Mouse (Mus musculus): ENCODE measurements around the gene Miip. TPM values are rescaled to one million over a fixed set of nuclear protein-coding genes. Genes with fewer than 3 reads are reported as not detected.

The Miip gene
- total RNA-seq (2023), result 10 to 100 TPM; 46.2 to 52.4 TPM

DNA sequence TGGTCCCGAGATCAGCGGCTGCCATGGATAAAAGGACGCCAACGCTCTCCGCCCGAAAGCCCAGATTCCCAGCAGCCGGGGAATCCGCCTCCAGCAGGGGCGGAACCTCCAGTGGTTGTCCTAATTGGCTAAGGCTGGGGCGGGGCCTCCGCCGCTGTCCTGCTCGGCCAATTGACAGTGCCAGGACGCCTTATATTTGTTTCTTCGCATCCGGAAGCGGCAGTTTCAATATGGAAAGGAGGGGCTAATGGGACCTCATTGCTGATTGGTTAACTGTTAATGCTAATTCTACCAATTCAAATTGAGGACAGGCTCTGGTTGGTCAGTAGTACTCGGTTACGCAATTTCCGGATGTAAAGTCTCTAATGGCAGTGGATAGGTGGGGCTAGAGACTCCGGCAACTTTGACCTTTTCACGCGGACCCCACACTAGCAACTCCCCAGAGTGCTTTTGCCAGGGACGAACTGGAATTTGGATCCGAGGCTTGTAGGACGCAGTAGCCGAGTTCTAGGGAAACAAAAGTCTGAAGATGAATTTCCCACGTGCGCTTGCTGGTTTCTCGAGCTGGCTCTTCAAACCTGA is at the start of gene Miip, which contains the start of gene Fv1:
Gene Miip, minus strand, starts transcription at position 367 of the 582 bp plus-strand sequence.
Gene Fv1, plus strand, starts transcription at position 530 of the 582 bp plus-strand sequence.

DNA sequence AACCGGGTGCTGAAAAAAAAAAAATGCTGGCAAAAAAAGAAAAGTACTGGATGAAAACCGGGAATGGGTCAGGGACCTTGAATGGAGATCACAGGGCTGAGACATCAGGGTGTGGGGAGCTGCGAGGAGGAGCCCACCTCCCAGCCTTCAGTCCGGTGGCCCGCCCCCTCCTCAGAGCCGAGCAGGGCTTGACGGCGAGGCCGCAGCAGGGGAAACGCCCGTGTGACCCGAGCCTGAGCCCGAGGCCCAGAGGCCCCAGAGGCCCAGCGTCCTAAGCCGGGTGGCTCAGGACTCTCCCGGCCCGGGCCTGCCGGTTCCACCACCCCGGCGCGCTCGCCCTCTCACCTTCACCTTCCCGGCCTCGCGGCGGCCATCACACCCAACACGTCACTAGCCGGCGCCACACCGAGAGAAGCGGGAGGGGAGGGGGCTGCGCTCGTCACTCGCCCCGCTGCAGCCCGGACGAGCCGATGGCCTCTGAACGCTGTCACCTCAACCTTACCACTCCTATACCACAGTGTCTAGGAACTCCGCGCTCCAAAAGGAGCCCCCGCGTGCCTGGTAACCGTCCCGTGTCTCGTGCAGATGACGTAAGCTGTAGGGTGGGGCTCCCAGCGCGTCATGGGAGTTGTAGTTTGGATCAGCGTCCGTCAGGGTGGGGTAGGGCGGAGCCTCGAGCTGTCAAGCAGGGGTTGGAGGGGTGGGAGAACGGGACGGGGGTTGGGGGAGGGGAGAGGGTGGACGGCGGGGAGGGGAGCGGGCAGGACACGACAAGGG is 35.9 kb upstream of the Miip start, which contains the start of gene Mfn2:
Gene Mfn2, minus strand, starts transcription at position 392 of the 777 bp plus-strand sequence.

DNA sequence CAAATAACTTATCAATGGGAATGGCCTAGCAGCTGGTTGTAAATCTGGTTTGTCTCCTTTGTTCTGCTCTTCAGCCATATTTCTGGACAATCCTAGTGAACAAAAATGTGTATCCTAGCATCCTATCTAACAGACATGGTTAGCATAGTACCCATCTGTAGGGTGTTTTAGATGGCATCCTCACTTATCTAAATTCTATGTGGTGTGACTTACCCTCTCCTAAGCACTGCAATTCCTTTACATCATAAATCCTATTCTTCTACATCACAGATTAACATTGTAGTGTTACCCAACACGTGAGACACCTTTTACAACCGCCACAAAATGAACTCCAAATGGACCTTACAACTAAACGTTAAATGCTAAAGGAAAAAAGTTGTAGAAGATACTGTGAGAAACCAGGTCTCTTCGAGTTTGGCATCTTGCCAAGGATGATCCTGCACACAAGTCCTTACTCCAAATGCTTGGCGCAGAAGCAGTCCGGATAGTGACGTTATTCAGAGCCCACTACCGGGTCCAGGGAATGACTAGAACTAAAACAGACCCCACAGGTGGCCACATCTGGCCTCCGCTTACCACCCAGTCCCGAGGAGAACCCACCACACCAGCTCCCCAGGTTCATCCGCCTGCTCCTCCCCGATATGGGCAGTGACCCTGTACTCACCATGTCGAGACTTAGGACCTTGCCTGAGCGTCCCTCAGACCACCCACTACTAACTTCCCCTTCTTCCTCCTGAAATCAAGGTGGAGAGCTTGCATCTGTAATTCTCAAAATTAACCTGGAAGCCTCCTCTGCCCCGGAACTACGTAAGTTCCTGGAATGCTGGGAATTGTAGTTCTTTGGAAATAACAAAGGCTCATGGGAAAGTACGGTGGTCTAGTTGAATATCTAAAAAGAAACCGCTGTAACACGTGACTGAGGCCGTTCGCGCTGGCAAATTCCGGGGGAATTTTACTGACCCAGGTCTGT is 20.7 kb downstream of the Miip start, which contains the start of gene Zfp933:
Gene Zfp933, minus strand, starts transcription at position 753 of the 970 bp plus-strand sequence.

Other genes starting within 250 kb of the Miip start
- gene Zfp979, start 226.3 kb downstream of the Miip start, total RNA-seq (2023), result under 1 TPM in 1 of 2 experiments, not detected in 1; 0.61 TPM
- gene Zfp534, start 166.3 kb downstream of the Miip start, total RNA-seq (2023), result 1 to 10 TPM in 1 of 2 experiments, under 1 TPM in 1; 0.92 to 1.3 TPM
- 10 to 100 TPM; 17.2 to 17.9 TPM for gene Zfp984, start 59.0 kb downstream of the Miip start, total RNA-seq (2023)
- 10 to 100 TPM; 14.4 to 23.7 TPM for gene Zfp933, start 20.4 kb downstream of the Miip start, total RNA-seq (2023)
- gene Fv1, start 163 bp upstream of the Miip start, total RNA-seq (2023), result 10 to 100 TPM in 1 of 2 experiments, 1 to 10 TPM in 1; 9.8 to 16.0 TPM
- gene Mfn2, start 35.9 kb upstream of the Miip start, total RNA-seq (2023), result 10 to 100 TPM; 46.3 to 53.6 TPM
- 1 to 10 TPM; 6.5 to 6.7 TPM for gene Plod1, start 68.0 kb upstream of the Miip start, total RNA-seq (2023)
- gene 2510039O18Rik, start 72.1 kb upstream of the Miip start, total RNA-seq (2023), result 10 to 100 TPM; 65.5 to 69.7 TPM
- not detected for gene Nppb, start 117.0 kb upstream of the Miip start, total RNA-seq (2023)
- not detected for gene Nppa, start 131.9 kb upstream of the Miip start, total RNA-seq (2023)
- 10 to 100 TPM; 38.3 to 38.7 TPM for gene Clcn6, start 170.0 kb upstream of the Miip start, total RNA-seq (2023)
- gene Mthfr, start 170.3 kb upstream of the Miip start, total RNA-seq (2023), result 10 to 100 TPM; 15.1 to 18.0 TPM
- 10 to 100 TPM; 12.8 to 16.6 TPM for gene Agtrap, start 219.2 kb upstream of the Miip start, total RNA-seq (2023)